Mouse (Mus musculus) adrenal gland, postnatal 10 days (tissue): ENCODE data around the gene Dtd1. TPM values are rescaled to one million over a fixed set of nuclear protein-coding genes. Genes with fewer than 3 reads are reported as not detected.
"Not testable (repeated sequence)": the region's sequence is repeated elsewhere in the genome, so short reads cannot be mapped to it uniquely, and the experiment has no call there.

Source experiments
- DNase-seq: peaks from one replicate; pipeline ENCODE4 v3.0.0; 2021; ENCODE audit warnings: mixed read lengths
- long read RNA-seq, 2 experiments: library from polyadenylated mRNA; stranded (forward); transcript quantifications; one replicate each; pipeline ENCODE4 v2.0.0; 2021
- total RNA-seq, 2 experiments: library from RNA; stranded (reverse); gene quantifications; 2 replicates each; pipeline ENCODE4 v1.2.3; 2021

The Dtd1 gene
- 10 to 100 TPM; 17.9 to 22.6 TPM for total RNA-seq
- long read RNA-seq, experiment 1, transcript Dtd1-201 (6 exons, 1,350 nt): major isoform, 25 of 25 reads
- long read RNA-seq, experiment 1, partial matches to known transcripts: 0 of 25 reads
- long read RNA-seq, experiment 1, other reads (novel, unspliced or antisense): 0 of 25 reads
- long read RNA-seq, experiment 2, transcript Dtd1-201 (6 exons, 1,350 nt): major isoform, 22 of 24 reads
- long read RNA-seq, experiment 2, partial matches to known transcripts: 1 of 24 reads
- long read RNA-seq, experiment 2, other reads (novel, unspliced or antisense): 1 of 24 reads

DNA sequence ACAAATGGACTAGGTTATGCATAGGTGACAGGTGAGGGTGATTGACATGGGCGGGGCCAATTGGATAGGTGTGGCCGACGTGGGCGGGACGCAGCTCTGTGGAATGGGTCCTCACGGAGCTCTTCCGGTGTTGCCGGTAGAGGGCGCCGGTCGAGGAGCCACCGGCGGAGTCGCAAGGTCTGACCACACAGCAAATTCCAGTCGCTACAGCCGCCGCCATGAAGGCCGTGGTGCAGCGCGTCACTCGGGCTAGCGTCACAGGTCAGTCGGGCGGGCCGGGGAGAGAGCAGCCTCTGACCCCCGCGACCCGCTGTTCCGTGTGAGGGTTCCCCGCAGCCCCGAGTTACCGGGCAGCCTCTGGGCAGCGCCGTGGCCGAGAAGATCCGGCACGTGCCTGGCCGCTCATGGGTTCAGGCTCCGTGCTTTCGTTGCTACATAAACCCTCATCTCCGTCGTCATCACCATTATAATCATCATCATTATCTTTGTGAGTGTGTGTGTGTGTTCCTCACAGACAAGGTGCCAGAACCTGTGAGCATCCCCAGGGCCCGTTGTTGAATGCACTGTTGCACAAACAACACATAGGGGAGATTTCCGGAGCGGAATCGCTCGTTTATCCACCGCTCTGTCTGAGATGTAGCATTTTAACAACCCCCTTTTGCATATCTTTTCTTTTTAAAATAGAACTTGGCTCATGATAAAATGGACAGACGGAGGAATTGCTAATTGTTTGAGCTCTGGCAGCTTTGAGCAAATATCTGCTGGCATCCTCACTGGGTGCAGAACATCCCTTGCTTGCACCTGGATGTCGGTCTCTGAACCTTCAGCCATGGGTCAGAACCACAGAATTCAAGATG lies at the start of gene Dtd1:
Dtd1 (plus strand) TSS at position 67 of the 857 bp plus-strand sequence.
- peak; percentile 92 for DNase-seq

DNA sequence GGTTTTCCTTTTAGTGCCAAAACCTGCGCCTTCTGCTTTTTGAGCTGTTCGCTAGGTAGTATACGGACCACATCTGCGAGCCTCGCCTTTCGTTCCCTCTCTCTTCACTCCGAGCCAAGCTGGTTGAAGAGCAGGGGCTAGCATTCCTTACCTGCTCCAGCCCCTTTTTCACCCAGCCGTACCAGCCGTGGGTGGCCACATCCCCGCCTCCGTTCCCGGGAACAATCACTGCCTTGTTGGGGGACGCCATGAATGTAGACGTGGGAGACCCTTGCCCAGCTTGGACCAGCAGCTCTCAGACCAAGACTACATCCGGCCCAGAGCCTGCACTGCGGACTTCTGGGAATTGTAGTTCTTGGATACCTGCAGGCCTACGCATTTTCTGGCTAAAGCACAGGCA lies 49.2 kb upstream of the Dtd1 start, which contains the start of gene Rbbp9:
Rbbp9 (minus strand) TSS at position 341 of the 400 bp plus-strand sequence.
- DNase-seq: peak; percentile 61

DNA sequence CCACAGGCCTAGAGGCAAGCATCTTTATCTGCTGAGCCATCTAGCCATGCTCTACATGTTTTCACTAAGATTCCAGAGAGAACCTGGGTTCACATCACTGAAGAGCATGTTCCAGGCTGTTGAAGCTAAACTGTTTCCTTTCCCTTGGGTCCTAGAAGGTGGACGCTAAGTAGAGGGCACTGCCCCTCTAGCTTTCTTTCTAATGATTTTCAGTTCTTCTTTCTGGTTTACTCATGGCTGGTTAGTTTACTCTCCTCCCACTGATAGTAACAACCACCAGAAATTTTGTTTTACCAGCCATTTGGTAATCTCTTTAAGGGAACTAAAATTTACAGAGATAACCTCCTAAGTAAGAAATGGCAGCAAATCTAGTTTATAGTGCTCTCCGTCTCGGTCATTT lies 45.8 kb upstream of the Dtd1 start:
- DNase-seq: no peak

DNA sequence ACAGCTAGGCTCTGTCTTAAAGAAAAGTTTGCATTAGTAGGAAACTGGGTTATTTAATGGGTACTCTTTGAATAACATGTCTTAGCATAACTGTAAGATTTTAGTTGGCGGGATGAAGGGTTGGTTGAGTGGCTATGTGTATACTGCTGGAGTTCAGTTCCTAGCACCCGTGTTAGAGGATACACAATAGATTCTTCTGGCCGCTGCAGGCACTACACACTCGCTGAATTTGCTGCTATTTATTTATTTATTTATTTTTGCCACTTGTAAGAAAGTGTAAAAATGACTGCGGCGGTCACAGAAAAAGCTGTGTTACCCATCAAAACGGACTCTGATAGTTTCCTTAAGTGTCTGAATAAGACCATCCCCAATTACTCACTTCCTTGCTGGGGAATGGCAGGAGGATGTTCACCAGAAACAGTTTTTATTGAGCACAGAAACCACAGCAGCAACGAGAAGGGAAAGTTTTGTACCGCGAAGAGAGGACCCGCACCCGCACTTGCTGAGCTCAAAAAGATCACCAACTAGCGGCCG lies 44.3 kb upstream of the Dtd1 start:
- no peak for DNase-seq

DNA sequence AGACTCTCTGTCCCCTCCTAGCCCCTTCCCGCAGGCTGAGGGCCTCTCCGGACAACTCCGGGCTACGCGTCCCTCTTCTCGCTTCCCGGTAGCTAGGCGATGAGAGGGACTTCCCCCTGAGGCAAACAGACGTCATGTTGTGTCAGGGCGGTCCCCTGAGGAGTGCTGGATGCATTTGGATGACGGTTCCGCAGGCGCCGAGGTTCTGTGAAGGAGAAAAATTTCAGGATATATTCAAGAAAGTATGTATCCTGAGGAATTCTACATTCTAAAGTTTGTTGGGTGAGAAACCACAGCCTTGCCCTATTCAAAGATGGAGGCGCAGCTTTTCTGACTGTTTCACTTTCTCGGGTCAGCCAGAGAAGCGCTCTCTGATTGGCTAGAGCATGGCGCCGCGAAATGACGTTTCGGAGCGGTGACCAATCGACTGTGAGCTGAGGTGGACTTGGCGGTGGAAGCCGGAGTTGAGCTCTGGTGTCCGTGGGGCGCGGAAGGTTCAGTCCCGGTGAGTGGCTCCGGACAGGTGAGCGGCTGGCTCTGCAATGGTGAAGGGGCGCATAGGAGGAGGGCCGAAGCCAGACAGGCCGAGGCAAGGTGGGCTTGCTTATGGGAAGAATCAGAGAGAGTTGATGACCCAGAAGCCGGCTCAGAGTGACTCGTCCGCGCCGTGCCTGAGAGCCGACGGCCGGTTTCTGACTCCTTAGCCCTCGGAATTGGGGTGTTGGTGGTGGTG lies 43.7 kb upstream of the Dtd1 start, which contains the start of gene Sec23b:
Sec23b (plus strand) TSS at position 410 of the 733 bp plus-strand sequence.
- peak; percentile 98 for DNase-seq

DNA sequence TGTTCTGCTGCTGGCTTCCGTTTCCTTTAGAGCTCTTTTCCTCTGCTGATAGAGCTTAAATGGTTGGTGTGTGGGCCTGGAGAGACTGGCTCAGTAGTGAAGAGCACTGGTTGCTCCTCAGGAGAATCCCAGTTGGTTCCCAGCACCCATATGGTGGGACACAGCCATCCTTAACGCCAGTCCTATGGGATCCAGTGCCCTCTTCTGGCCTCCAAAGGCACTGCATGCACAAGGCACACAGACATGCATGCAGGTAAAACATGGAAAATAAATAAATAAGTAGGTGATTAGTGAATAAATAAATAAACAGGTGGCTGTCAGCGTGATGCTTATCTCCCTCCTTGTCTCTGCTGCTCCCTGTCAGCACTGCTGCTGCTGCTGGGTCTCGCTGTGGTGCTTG lies 11.0 kb upstream of the Dtd1 start:
- no peak for DNase-seq

DNA sequence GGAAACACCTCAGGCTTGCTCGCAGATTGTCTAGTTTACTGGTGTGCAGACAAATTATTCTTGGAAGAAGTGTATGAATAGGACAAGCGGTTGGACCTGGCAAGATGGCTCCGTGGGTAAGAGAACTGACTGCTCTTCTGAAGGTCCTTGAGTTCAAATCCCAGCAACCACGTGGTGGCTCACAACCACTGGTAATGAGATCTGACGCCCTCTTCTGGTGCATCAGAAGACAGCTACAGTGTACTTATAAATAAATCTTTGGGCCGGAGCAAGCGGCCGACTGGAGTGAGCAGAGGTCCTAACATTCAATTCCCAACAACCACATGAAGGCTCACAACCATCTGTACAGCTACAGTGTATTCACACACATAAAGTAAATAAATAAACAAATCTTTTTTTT lies 6.7 kb upstream of the Dtd1 start:
- not testable (repeated sequence) for DNase-seq

DNA sequence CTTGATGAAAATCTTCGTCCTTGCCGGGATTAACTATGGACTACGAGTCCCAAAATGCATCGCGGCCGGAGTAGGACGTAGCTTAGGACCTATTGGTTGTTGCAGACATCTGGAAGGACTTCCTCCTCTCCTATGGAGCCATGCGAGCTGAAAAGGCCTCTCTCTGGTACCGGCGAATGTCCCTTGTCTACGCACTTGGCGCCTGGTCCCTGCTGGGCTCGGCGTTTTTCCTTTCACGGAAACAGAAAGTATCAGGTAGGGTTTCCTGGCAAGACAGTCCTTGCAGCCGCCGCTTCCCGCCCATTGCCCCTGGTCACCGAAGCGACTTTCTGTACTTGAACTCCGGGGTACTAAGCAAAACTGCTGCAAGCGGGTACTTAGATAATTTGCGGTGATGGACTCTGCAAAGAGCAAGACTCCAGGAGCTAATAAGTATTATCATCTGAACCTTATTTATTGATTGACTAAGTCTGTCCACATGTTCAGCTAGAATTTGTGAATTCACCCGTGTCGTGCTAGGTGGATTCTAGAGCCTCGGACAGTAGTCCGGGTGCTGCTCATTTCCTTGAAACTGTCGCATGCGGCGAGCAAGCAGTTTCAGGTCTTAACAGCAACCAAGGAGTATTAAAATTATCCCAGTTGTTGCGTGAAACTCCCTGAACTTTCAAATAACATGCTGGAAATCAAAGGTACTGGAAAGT lies 5.6 kb upstream of the Dtd1 start, which contains the start of gene Smim26:
Smim26 (plus strand) TSS at position 104 of the 701 bp plus-strand sequence.
- DNase-seq: peak; percentile 85

DNA sequence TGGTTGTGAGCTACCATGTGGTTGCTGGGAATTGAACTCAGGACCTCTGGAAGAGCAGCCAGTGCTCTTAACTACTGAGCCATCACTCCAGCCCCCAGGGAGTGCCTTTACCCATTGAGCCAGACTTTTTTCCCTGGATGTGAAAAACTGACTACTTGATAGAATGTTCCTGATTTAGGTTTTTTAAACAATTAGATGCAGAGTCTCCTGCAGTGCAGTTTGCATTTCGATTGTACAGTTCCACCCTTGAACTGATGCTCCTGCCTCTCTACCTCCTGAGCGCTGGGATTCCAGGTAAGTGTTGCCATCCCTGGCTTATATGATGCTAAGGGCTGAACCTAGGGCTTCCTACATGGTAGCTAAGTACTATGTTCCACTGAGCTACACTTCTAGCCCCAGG lies 1.7 kb upstream of the Dtd1 start:
- no peak for DNase-seq

DNA sequence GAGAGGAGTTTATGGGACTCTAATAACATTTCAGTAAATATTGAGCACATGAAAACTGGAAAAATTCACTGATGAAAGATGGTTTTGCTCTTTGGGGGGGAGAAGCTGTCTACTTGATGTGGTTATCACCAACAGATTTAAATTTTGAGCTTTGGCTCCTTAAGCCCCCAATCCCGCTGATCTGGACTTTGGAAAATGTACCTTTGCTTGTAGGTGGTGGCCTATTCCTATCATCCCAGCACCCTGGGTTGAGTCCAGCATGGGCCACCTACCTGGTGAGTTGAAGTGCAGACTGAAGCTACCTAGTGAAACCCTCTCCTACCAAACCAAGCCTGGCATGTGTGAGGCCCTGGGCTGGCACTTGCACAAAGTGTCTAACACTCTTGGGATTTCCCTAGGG lies 1.9 kb downstream of the Dtd1 start:
- DNase-seq: no peak

DNA sequence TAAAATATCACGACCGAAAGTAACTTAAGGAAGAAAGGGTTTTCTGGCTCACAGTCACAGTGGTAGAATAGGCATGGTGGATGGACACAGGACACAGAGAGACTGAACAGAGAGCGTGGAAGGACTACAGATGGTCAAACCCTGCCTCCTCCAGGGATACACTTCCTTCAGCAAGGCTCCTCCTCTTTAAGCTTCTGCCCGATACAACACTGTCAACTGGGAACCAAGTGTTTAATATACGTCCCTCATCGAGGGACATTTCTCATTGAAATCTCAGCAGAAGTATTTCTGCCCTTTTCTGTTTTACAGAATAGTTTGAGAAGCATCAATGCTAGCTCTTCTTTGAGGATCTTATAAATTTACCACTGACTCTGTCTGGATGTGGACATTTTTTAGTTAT lies 14.3 kb downstream of the Dtd1 start:
- DNase-seq: no peak

DNA sequence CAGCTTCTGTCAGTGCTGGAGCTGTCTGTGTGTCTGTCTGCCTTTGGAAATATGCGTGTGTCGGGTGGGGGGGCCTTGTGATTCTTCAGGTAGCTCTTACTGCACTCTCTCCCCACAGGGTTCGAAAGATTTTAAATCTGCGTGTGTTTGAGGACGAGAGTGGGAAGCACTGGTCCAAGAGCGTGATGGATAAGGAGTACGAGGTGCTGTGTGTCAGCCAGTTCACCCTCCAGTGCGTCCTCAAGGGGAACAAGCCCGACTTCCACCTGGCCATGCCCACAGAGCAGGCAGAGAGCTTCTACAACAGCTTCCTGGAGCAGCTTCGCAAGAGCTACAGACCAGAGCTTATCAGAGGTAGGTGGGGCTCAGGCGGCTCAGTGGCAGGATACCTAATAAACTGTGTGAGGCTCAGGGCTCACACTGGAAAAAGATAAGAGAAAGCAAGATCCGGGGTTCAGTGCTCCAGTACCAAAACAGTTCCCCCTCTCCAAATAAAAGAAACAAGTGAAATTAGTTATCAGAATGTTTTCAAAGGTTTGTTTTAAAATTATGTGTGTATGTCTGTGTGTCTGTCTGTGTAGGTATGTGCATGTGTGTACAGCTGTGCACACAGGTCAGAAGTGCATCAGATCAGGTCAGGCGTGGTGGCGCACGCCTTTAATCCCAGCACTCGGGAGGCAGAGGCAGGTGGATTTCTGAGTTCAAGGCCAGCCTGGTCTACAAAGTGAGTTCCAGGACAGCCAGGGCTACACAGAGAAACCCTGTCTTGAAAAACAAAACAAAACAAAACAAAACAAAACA lies 17.6 kb downstream of the Dtd1 start:
- no peak for DNase-seq

DNA sequence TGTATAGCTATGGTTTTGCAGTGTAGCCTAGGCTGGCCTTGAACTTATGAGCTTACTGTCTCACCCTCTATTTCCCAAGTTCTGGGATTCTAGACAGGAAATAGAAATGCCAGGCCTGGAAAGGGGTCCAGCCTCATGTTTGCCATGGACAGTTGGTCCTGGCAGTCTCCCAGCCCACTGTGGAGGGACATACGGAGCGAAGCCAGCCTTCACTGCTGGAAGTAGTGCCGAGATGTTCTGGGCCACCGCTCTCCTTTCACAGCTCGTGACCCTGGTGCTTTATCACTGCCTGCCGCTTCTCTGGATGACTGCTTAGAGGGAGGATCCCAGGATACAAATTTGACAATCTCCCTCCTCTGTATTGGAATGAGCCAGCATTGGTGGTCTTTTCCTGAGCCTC lies 21.8 kb downstream of the Dtd1 start:
- no peak for DNase-seq

DNA sequence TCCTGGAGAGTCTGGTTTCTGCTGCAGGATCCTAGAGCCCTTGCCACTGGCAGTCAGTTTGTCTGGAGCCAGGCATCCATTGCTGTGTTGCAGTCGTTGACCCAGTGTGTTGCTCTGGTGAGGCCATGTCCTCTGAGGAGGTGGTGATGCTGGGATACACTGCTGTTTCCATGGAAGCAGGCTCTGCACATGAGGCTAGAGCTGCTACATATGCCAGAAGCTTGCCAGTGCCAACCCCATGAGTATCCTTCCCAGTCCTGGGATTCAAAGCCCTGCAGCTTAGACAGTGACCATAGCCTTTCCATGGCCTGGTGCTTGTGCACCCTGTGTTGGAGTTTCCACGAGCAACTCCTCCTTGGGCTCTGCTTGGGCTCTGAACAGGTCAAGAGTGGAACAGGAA lies 33.9 kb downstream of the Dtd1 start:
- DNase-seq: no peak

DNA sequence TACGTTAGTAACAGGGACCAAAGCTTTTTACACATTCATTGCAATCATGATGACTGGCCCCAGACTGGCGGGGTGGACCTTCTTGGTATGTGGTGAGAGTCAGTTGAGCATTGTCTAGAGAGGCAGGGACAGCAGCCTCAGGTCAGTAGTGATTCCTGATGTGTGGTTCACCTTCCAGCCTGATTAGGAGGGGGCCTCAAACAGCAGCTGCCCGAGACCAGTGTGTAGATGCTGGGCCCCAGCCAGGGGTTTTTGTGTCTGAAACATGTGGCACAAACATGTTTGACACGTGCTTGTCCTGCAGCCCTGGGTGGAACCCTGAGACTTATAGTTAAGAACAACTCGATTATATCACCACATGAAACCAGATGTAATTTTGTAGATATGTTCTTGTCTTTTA lies 34.5 kb downstream of the Dtd1 start:
- no peak for DNase-seq

DNA sequence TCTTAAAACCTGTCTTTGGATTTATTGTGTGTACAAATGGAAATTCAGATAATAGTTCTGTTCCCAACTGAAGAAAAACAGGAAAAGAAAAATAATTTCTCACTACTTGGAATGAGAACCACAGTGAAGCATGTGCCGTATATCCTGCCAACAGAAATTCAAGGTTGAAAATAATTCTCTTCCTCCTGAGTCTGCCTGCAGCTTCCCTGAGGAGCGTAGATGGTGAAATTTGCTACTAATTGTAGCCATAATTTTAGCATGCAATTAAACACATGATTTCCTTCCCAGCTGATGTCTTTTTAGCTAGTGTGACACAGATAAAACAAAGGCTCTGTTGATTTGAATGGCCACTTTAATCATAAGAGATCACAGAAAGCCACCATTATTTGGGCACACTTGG lies 35.0 kb downstream of the Dtd1 start:
- DNase-seq: no peak

DNA sequence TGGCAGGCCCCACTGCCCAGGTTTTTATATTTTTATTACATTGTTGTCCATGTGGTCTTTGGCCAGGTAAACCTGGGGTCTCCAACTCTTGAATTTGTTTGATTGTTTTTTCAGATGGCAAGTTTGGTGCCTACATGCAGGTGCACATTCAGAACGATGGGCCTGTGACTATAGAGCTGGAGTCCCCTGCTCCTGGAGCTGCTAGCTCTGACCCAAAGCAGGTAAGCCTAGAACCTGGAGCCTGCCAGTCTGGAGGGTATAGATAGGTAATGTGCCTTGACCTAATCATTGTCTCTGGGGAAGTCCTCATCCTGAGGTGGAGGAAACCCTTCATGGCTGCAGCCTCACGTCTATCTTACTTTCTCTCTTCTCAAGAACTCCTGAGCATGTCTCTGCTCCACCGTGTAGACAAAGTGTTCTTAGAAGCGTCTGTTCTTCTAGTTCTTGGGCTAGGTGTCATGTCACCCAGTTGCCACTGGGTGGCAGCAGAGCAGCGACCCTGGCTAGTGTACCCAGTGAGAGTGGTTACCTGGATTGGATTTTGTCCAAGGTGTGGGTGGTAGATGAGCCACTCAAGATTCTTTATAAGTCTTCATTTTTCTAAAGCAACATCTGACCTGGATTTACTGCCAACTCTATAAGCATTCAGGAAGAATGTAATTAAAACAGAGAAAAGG lies 36.1 kb downstream of the Dtd1 start:
- DNase-seq: peak; percentile 78

DNA sequence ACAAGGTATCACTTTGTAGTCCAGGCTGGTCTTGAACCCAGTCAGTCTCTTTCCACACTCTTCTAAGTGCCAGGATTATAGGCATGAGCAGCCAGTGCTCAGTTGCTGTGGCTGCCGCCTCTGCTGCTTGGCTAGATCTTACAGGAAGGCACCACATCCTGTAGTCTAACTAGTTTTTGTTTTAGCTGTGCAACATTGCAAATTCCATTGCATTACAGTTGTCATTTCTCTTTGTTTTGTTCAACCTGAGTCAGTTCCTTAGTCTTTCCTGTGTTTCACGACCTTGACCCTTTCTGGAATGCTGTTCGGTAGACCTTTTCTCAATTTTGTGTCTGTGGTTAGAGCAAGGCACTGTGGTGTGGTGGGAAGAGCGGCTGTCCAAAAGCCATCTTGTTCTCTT lies 37.5 kb downstream of the Dtd1 start:
- no peak for DNase-seq

DNA sequence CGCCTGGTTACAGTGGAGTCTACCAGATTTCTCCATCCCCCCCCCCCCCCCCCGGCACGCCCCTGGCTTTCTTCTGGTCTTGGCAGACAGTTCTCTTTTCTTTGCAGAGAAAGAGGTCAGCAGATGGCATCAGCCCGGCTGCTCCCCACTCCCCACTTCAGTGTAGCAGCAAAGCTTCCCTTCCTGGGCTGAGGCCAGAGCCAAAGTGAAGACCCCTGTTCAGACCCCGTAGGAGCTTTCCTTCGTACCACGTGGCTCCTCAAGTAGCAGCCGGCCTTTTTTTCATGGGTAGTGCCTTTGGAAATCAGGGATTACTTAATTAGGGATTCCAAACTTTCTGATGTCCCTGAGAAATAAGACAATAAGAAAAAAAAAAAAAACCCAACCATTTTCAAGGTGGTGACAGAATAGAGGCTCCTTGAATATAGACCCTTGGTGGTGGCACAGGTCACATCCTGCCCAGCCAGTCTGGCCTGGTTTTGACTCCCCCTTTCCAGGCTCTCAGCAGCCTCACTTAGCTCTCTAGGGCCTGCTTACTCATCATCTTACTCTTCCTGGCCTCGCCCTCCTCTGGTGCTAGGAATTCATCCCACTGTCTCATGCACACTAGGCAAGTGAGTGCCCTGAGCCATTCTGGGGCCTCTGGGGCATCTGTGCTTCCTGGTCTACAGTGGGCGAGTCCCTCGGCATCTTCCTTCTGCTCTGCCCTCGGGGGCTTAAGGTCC lies 38.1 kb downstream of the Dtd1 start:
- DNase-seq: no peak

DNA sequence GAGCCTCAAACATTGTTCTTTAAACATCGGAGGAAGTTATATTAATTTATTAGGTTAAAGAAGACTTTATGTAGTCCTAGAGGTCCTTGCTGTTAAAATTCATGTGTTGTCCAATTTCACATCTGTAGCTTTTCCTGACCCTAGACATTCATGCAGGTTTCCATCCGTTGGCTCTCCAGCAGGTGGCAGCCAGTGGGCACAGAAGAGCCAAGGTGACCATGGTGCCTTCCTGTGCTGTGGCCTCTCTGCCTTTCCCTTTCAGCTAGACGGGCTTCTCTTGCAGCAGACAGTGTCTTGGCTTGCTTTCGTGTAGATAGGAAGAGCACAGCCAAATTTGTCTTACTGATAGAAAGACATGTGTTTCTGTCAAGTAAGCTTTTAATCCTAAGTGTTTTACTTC lies 39.0 kb downstream of the Dtd1 start:
- DNase-seq: peak; percentile 68
